Mouse (Mus musculus): ENCODE measurements at regions not wholly inside any gene's neighbourhood (a gene's known extent, or its start where the extent isn't known, plus 50 kb on each side); places are given as distances from the start of the nearest gene placed in this dataset.

- no peak for DNase-seq (ENCODE audit: low read depth)
These were observed 1187.0 kb upstream of the Map3k7 start for GRCm38 (mm10) chr4:30776816-30777442.

- no peak for DNase-seq (ENCODE audit: low read depth)
These were observed 1182.2 kb upstream of the Map3k7 start for GRCm38 (mm10) chr4:30781649-30782048.

GRCm38 (mm10) chr4:30789976-30790657 lies 1173.8 kb upstream of the Map3k7 start:
- DNase-seq (ENCODE audit: low read depth) = no peak

- DNase-seq (ENCODE audit: low read depth) = no peak
These were observed 1154.1 kb upstream of the Map3k7 start for GRCm38 (mm10) chr4:30809798-30810197.

GRCm38 (mm10) chr4:30855361-30856056 lies 1108.4 kb upstream of the Map3k7 start:
- DNase-seq (ENCODE audit: low read depth) = no peak

- DNase-seq (ENCODE audit: low read depth) = peak; percentile 7
These were observed 1058.9 kb upstream of the Map3k7 start for GRCm38 (mm10) chr4:30904966-30905365.

- DNase-seq (ENCODE audit: low read depth) = no peak
These were observed 1041.0 kb upstream of the Map3k7 start for GRCm38 (mm10) chr4:30922944-30923343.

- DNase-seq (ENCODE audit: low read depth) = no peak
These were observed 1031.5 kb upstream of the Map3k7 start for GRCm38 (mm10) chr4:30932358-30932757.

GRCm38 (mm10) chr4:30933030-30933987 lies 1030.6 kb upstream of the Map3k7 start:
- no peak for DNase-seq (ENCODE audit: low read depth)

GRCm38 (mm10) chr4:30983611-30984010 lies 980.3 kb upstream of the Map3k7 start:
- no peak for DNase-seq (ENCODE audit: low read depth)

- DNase-seq (ENCODE audit: low read depth) = no peak
These were observed 951.9 kb upstream of the Map3k7 start for GRCm38 (mm10) chr4:31012006-31012405.

- DNase-seq (ENCODE audit: low read depth) = no peak
These were observed 911.7 kb upstream of the Map3k7 start for GRCm38 (mm10) chr4:31052077-31052677.

GRCm38 (mm10) chr4:31076236-31076635 lies 887.7 kb upstream of the Map3k7 start:
- DNase-seq (ENCODE audit: low read depth) = no peak

- no peak for DNase-seq (ENCODE audit: low read depth)
These were observed 842.3 kb upstream of the Map3k7 start for GRCm38 (mm10) chr4:31121586-31121985.

GRCm38 (mm10) chr4:31143166-31143565 lies 820.7 kb upstream of the Map3k7 start:
- peak; percentile 8 for DNase-seq (ENCODE audit: low read depth)

- no peak for DNase-seq (ENCODE audit: low read depth)
These were observed 796.5 kb upstream of the Map3k7 start for GRCm38 (mm10) chr4:31167431-31167830.

- DNase-seq (ENCODE audit: low read depth) = no peak
These were observed 795.5 kb upstream of the Map3k7 start for GRCm38 (mm10) chr4:31168357-31168756.

- no peak for DNase-seq (ENCODE audit: low read depth)
These were observed 792.7 kb upstream of the Map3k7 start for GRCm38 (mm10) chr4:31171190-31171589.

- DNase-seq (ENCODE audit: low read depth) = no peak
These were observed 766.0 kb upstream of the Map3k7 start for GRCm38 (mm10) chr4:31197852-31198251.

GRCm38 (mm10) chr4:31203286-31203685 lies 760.6 kb upstream of the Map3k7 start:
- no peak for DNase-seq (ENCODE audit: low read depth)

- no peak for DNase-seq (ENCODE audit: low read depth)
These were observed 758.4 kb upstream of the Map3k7 start for GRCm38 (mm10) chr4:31205332-31205970.

Data from NIH3T3 (cell line).